Mouse (Mus musculus): ENCODE data around the gene Tbl3. TPM values are rescaled to one million over a fixed set of nuclear protein-coding genes. Genes with fewer than 3 reads are reported as not detected.
A peak's percentile ranks its signal among the peaks of the same experiment; 100 is the strongest.
"Not testable (repeated sequence)": the region's sequence is repeated elsewhere in the genome, so short reads cannot be mapped to it uniquely, and the experiment has no call there.

The Tbl3 gene
- polyA plus RNA-seq, 1 experiment from 2014 or later = 71.4 TPM

- H3K27me3 ChIP-seq (replicated peaks) = peaks cover 7% of the 10 kb centered on the region
- peaks cover 1% of the 10 kb centered on the region for H3K36me3 ChIP-seq (replicated peaks)
- H3K4me3 ChIP-seq = no peak overlapping the region
- WGBS = 24% methylated on average over 16 of the region's 16 CpGs
- H3K9me3 ChIP-seq = no peaks in the 10 kb centered on the region
- H3K9ac ChIP-seq = no peak overlapping the region
- no peak overlapping the region for H3K27ac ChIP-seq
- peaks cover 35% of the 10 kb centered on the region for H3K4me1 ChIP-seq
- no peak for ATAC-seq (replicated peaks)
- no peak overlapping the region for H3K4me2 ChIP-seq
These were observed 20.9 kb downstream of the Tbl3 start for GRCm38 (mm10) chr17:24686514-24686913.

- Histone ChIP-seq H3K9ac (no peak overlapping the region), H3K4me2 (no peak overlapping the region), H3K4me1 (peaks cover 2% of the 10 kb centered on the region; the same call in 1 of the 2 replicates), H3K27ac (no peak overlapping the region), H3K27me3 (replicated peaks) (no peaks in the 10 kb centered on the region), H3K4me3 (no peak overlapping the region), H3K36me3 (replicated peaks) (peaks cover 39% of the 10 kb centered on the region), H3K9me3 (no peaks in the 10 kb centered on the region)
- WGBS = 92% methylated on average over 24 of the region's 24 CpGs
- no peak for ATAC-seq (replicated peaks)
These were observed 29.9 kb downstream of the Tbl3 start for GRCm38 (mm10) chr17:24677500-24678080.

- Histone ChIP-seq H3K36me3 (replicated peaks) (peaks cover 39% of the 10 kb centered on the region), H3K27ac (no peak overlapping the region), H3K9ac (no peak overlapping the region), H3K4me2 (no peak overlapping the region), H3K9me3 (no peaks in the 10 kb centered on the region), H3K4me3 (no peak overlapping the region), H3K4me1 (peaks cover 8% of the 10 kb centered on the region), H3K27me3 (replicated peaks) (no peaks in the 10 kb centered on the region)
- no peak for ATAC-seq (replicated peaks)
- whole genome bisulfite sequencing = 97% methylated on average over 5 of the region's 5 CpGs
These were observed 30.6 kb downstream of the Tbl3 start for GRCm38 (mm10) chr17:24676877-24677276.

GRCm38 (mm10) chr17:24676187-24676586 is 31.3 kb downstream of the Tbl3 start:
- ATAC-seq (replicated peaks) = no peak
- H3K9ac ChIP-seq = no peak overlapping the region

DNA sequence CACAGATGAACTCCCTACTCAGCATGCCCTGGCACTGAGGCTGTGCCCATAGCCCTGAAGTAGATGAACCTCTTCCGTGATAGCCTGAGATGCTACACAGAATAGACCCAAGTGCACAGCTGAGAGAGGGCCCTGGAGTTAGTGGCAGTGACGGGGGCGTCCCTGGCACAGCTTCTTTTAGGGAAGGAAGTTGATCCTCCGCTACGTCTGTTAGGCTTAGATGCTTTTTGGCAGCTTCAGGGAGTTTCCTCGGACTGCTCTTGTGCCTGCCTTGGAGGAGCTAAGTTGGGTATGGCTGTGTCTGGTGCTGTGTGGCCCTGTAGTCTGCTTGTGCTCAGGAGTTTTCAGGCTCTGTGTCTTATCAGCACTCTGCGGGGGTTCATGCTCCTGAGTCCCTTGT is 33.2 kb downstream of the Tbl3 start:
- peaks cover 16% of the 10 kb centered on the region; the same call in 1 of the 2 replicates for H3K36me3 ChIP-seq (replicated peaks)
- H3K4me3 ChIP-seq = no peak overlapping the region
- H3K9ac ChIP-seq = no peak overlapping the region
- no peak overlapping the region for H3K4me2 ChIP-seq
- peaks cover 26% of the 10 kb centered on the region for H3K4me1 ChIP-seq
- H3K9me3 ChIP-seq = no peaks in the 10 kb centered on the region
- 84% methylated on average over 7 of the region's 7 CpGs for WGBS
- no peaks in the 10 kb centered on the region for H3K27me3 ChIP-seq (replicated peaks)
- no peak overlapping the region for H3K27ac ChIP-seq
- no peak for ATAC-seq (replicated peaks)

More at GRCm38 (mm10) chr17:24676187-24676586, 31.3 kb downstream of the Tbl3 start:
- no peaks in the 10 kb centered on the region for H3K9me3 ChIP-seq
- 63% methylated on average over 2 of the region's 2 CpGs for WGBS
- H3K36me3 ChIP-seq (replicated peaks) = peaks cover 35% of the 10 kb centered on the region
- H3K4me1 ChIP-seq = peaks cover 15% of the 10 kb centered on the region
- no peak overlapping the region for H3K4me3 ChIP-seq
- H3K27me3 ChIP-seq (replicated peaks) = no peaks in the 10 kb centered on the region
- no peak overlapping the region for H3K4me2 ChIP-seq
- no peak overlapping the region for H3K27ac ChIP-seq

DNA sequence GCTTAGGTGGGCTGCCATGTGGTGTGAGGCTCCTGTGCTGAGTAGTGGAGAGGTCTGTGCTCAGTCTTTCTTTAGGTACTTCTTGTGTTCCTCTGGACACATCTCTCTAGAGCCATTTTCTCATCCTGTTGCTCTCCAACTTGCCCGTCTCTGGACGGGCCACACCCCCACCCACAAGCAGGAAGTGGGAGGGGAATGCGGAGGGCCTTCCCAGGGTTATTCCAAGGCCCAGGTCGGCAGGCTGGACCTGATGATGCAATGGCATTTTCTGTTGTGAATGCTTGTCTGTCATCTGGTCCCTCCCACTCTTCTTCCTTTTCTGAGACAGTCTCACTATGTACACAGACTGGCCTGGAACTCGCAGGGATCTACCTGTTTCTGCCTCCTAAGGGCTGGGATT is 35.3 kb downstream of the Tbl3 start:
- Histone ChIP-seq H3K36me3 (replicated peaks) (0 out of 2 replicates have a peak, but pooled peaks cover 3% of the 10 kb centered on the region), H3K9me3 (no peaks in the 10 kb centered on the region), H3K4me1 (peaks cover 33% of the 10 kb centered on the region), H3K4me3 (no peak overlapping the region), H3K4me2 (no peak overlapping the region; the same call in 1 of the 2 replicates), H3K27ac (no peak overlapping the region), H3K9ac (no peak overlapping the region), H3K27me3 (replicated peaks) (no peaks in the 10 kb centered on the region)
- no peak for ATAC-seq (replicated peaks)
- 44% methylated on average over 5 of the region's 5 CpGs for WGBS

DNA sequence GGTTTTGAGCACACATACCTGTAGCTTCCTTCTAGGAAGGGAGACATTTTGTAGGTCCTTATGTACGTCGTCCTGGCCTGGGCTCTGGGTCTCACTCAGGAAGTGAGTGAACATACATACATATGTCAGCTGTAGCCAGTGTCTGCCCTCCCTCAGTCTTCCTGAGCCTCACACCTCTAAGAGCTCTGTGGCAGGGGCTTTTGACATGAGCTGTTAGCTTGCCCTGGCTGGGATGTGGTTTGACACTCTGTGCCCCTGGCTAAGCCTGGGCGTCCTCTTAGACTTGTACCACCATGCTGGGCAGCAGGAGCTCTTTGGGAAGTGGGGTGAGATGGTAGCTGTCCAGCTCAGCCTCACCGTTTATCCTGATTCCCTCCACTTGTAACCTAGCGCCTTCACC is 36.1 kb downstream of the Tbl3 start:
- ATAC-seq (replicated peaks) = no peak
- Histone ChIP-seq H3K4me3 (no peak overlapping the region), H3K4me2 (peak overlapping the region; percentile 88; the same call in 1 of the 2 replicates), H3K9me3 (no peaks in the 10 kb centered on the region), H3K9ac (0 out of 2 replicates have a peak overlapping the region, but pooled peaks have one; percentile 8), H3K36me3 (replicated peaks) (no peaks in the 10 kb centered on the region), H3K4me1 (peaks cover 33% of the 10 kb centered on the region), H3K27me3 (replicated peaks) (no peaks in the 10 kb centered on the region), H3K27ac (no peak overlapping the region)
- 76% methylated on average over 5 of the region's 5 CpGs for WGBS

DNA sequence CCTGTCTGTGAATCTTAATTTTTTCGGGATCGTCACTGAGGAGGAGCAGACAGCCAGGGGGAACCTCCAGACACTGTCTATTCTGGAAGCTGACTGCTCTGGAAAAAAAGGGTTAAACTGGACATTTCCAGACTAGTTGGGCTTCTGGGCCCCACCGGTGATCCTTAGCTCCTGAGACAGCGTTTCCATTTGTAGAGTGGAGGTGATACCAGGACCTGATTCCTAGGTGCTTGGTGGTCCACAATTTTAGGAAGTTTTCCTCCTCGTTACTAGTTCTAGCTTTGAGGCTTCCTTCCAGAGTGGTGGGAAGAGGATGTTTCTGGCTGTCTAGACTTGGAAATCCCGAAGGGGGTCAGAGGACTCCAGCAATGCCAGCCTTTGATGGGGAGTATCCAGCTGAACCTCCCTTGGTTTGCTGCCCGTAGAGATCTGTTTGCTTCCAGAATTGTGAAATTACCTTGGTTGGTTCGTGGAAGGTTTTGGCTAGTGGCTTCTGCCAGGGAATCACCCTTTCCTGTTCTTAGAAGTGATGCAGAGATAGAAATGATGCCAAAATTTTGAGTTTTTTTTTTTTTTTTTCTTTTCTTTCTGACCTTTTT is 37.1 kb downstream of the Tbl3 start:
- Histone ChIP-seq H3K27ac (peak overlapping the region; percentile 91), H3K4me1 (peaks cover 31% of the 10 kb centered on the region), H3K27me3 (replicated peaks) (no peaks in the 10 kb centered on the region), H3K9ac (peak overlapping the region; percentile 98), H3K4me2 (peak overlapping the region; percentile 88), H3K36me3 (replicated peaks) (no peaks in the 10 kb centered on the region), H3K9me3 (no peaks in the 10 kb centered on the region), H3K4me3 (peak overlapping the region; percentile 90)
- 12% methylated on average over 8 of the region's 8 CpGs for WGBS
- no peak for ATAC-seq (replicated peaks)

DNA sequence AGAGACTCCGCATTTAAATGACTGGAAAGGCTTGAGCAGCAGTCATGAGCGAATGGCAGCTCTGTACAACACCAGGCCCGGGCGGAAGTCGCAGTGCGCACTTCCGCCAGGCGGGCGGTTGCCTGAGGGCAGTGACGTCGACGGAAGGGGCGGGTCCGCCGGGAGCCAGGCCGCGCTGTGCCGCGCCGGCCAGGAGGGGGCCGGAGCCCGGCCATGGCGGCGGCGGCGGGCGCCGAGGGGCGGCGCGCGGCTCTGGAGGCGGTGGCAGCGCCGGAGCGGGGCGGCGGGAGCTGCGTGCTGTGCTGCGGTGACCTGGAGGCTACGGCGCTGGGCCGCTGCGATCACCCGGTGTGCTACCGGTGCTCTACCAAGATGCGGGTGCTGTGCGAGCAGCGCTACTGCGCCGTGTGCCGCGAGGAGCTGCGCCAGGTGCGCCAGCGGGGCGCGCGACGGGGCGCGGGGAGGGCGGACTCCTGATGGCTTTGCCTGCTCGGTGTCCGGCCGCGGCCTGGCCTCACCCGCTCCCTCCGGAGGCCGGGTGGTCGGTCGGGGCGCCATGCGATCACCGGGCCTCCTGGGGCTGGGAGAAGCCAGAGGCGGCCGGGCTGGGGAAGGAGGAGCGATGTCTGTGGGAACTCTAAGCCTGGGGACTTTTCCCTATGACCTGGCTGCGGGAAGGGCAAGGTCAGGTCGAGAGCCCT is 37.8 kb downstream of the Tbl3 start, which contains the start of gene Zfp598:
Gene Zfp598, plus strand, starts transcription at position 143 of the 701 bp plus-strand sequence.
- Histone ChIP-seq H3K9ac (peak within 1 kb of the TSS; percentile 98), H3K4me1 (peaks cover 31% of the 10 kb centered on the region), H3K27ac (peak within 1 kb of the TSS; percentile 91), H3K36me3 (replicated peaks) (no peaks in the 10 kb centered on the region), H3K4me3 (peak within 1 kb of the TSS; percentile 90), H3K27me3 (replicated peaks) (no peaks in the 10 kb centered on the region), H3K9me3 (no peaks in the 10 kb centered on the region), H3K4me2 (peak within 1 kb of the TSS; percentile 88)
- ATAC-seq (replicated peaks) = peak; percentile 97
- under 1% methylated on average over 72 of the region's 80 CpGs for WGBS

- Histone ChIP-seq H3K4me3 (peak overlapping the region; percentile 90), H3K4me1 (peaks cover 31% of the 10 kb centered on the region), H3K4me2 (peak overlapping the region; percentile 88), H3K9ac (peak overlapping the region; percentile 98; the same call in 1 of the 2 replicates), H3K27ac (peak overlapping the region; percentile 91)
- not testable (repeated sequence) for H3K9me3 ChIP-seq; H3K36me3 ChIP-seq (replicated peaks); H3K27me3 ChIP-seq (replicated peaks)
- WGBS = 11% methylated on average over 15 of the region's 15 CpGs
- peak; percentile 46 for ATAC-seq (replicated peaks)
These were observed 38.3 kb downstream of the Tbl3 start for GRCm38 (mm10) chr17:24669214-24669544.

DNA sequence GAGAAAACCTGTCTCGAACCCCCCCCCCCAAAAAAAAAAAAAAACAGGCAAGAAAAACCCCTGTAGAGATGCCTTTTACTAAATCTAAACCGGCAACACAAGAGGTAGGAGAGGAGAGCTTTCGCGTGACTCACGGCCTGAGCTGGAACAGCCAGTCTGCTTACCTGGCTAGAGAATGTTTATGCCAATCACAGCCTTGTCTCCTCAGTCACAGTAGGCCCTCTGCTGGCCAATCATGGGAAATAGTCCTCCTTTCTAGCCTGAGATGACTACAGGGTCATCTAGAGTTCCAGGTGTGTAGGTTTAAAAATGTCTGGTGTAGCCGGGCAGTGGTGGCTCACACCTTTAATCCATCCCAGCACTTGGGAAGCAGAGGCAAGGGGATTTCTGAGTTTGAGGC is 40.0 kb downstream of the Tbl3 start:
- 36% methylated on average over 6 of the region's 6 CpGs for WGBS
- Histone ChIP-seq H3K27ac (no peak overlapping the region), H3K4me2 (no peak overlapping the region), H3K27me3 (replicated peaks) (no peaks in the 10 kb centered on the region), H3K9ac (no peak overlapping the region), H3K36me3 (replicated peaks) (no peaks in the 10 kb centered on the region), H3K4me1 (peaks cover 31% of the 10 kb centered on the region), H3K4me3 (no peak overlapping the region), H3K9me3 (no peaks in the 10 kb centered on the region)
- no peak for ATAC-seq (replicated peaks)

DNA sequence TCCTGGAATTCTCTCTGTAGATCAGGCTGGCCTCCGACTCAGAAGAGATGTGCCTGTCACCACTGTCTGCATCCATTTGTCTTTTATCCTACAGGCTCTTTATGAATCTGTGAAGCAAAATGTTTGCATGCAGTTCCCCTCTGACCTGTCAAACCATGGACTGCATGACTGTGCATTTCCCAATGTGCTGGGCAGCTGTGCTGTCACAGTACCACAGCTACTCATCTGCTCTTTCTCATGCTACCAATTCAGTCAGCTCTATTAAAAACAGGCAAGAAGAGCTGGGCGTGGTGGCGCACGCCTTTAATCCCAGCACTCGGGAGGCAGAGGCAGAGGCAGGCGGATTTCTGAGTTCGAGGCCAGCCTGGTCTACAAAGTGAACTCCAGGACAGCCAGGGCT is 40.4 kb downstream of the Tbl3 start:
- H3K9me3 ChIP-seq; H3K36me3 ChIP-seq (replicated peaks); H3K27me3 ChIP-seq (replicated peaks); H3K4me2 ChIP-seq; H3K9ac ChIP-seq; H3K27ac ChIP-seq; H3K4me3 ChIP-seq; ATAC-seq (replicated peaks): not testable (repeated sequence)
- H3K4me1 ChIP-seq = peaks cover 27% of the 10 kb centered on the region
- 70% methylated on average over 7 of the region's 7 CpGs for WGBS

All from midbrain, embryonic 15.5 days (tissue).